Mouse (Mus musculus): Measurements from ENCODE around the gene Tmem178.

Tmem178 gene

DNA sequence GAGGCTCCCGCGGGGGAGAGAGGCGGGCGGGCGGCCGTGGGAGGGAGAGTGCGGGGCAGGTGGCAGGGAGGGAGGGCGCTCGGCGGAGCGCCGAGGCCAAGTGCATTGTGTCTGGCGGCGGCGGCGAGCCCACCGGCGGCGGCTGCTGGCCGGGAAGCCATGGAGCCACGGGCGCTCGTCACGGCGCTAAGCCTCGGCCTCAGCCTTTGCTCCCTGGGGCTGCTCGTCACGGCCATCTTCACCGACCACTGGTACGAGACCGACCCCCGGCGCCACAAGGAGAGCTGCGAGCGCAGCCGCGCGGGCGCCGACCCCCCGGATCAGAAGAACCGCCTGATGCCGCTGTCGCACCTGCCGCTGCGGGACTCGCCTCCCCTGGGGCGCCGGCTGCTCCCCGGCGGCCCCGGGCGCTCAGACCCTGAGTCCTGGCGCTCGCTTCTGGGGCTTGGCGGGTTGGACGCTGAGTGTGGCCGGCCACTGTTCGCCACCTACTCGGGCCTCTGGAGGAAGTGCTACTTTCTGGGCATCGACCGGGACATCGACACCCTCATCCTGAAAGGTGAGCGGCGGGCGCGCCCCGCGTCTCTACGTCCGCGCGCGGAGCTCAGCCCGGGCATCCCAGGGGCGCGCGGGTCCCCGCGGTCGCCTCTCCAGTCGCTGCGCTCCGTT is at the start of gene Tmem178:
Gene Tmem178, plus strand, starts transcription at position 103 of the 669 bp plus-strand sequence.
- no peak for DNase-seq (ENCODE audit: low read depth, low spot score)

- DNase-seq (ENCODE audit: low read depth, low spot score): no peak
Measured at GRCm38 (mm10) chr17:80896481-80896880, 48.0 kb upstream of the Tmem178 start.

DNA sequence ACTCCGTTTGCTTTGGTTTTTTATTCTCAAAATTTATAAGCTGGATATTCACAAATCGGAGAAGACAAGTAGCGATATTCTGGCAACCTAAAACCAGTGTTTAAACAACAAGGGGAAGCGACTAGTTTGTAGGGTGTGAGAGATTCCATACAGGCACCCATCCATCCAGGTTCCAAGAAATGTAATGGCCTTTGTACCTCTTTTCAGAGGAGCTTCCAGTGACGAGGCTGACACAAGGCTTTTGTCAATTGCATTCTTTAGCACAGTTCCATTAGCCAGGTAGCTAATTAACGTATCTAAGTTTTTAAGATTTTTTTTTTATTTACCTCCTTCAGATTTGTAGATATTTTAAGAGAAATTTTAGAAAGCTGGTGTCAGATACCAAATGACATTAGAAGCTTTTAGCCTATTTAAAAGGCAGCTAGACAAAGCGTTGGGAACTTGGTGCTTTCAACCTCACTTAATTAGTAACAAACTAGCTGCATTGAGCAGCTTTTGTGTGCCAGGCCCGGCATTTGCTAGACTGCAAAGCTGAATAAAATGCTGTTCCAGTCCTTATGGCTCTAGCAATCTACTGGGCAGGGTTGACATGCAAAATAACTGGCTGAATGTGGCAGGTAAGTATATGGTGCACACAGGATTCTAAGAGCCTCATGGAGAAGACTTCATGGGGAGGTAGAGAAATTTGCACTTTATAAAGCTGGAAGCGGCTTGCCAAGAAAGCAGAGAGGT is 46.6 kb upstream of the Tmem178 start:
- DNase-seq (ENCODE audit: low read depth, low spot score): no peak

- no peak for DNase-seq (ENCODE audit: low read depth, low spot score)
Measured at GRCm38 (mm10) chr17:80899513-80900199, 44.8 kb upstream of the Tmem178 start.

- no peak for DNase-seq (ENCODE audit: low read depth, low spot score)
Measured at GRCm38 (mm10) chr17:80900200-80900520, 44.3 kb upstream of the Tmem178 start.

- no peak for DNase-seq (ENCODE audit: low read depth, low spot score)
Measured at GRCm38 (mm10) chr17:80901885-80902284, 42.5 kb upstream of the Tmem178 start.

DNA sequence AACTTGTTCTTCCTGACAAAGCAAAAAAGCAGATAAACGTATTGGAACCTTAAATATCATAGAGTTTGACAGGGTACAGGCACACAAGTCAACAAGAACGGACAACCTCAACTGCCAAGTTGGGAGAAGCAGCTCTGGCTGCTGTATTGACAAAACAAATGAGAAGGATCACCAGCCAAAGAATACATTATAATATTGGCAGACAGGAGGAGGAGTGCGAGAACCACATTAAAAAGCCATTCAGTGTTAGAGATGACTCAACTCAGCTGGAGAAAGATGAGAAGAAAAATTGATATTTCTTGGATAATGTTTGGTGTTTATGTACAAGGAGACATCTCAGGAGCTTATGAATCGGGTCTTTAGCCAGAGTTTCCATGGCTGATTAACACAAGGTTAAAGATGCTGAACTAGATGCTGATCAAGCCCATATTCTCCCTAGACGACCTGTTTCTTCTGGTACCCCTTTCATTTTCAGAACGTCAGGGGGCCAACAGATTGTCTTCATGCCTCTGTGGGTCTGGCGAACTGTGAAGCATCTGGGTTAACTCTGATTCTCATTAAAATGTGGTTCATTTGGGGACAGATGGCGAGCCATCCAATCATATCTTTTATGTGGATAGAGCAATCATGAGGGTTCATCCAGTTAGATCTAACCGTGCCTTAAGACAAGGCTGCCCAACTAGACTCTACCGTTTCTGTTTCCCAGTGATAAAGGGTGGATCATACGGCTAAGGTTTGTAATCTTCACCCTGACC is 41.1 kb upstream of the Tmem178 start:
- DNase-seq (ENCODE audit: low read depth, low spot score): no peak

DNA sequence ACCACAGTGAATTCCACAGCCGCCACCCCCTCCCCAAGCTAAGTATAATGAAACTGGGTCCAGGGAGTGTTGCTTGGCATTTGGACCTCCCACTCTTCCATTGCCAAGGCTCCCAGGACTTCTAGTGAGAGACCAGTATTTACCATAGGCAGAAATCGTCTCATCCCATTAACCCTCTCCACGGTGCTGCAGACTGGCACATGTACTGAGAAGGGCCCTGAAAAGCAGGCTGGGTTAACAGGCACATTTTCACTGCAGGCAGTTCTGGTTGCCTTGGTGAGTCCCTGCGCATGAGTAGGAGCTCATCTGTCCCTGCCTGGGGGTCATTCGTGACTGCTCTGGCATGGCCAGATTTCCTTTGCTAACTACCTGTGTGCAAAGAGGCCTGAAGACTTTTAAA is 40.4 kb upstream of the Tmem178 start:
- no peak for DNase-seq (ENCODE audit: low read depth, low spot score)

GRCm38 (mm10) chr17:80915666-80916065 is 28.8 kb upstream of the Tmem178 start:
- no peak for DNase-seq (ENCODE audit: low read depth, low spot score)

DNA sequence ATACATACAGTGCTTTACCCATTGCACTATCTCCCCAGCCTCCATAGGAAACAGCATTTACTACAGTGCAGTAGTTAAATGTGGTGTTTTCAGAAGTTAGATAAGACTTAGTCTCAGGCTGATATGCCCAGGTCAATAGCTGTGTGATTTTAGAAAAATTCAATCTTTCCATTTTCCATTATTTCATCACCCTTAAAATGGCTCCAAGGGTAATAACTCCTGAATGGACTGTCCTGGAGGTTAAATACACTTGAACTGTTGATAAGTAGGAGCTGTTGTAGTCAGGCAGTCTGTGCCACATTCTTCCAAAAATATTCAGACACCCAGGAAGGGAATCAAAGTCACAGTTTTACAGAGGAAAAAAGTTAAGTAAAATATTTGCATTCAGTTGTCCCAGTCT is 25.2 kb upstream of the Tmem178 start:
- DNase-seq (ENCODE audit: low read depth, low spot score): no peak

DNA sequence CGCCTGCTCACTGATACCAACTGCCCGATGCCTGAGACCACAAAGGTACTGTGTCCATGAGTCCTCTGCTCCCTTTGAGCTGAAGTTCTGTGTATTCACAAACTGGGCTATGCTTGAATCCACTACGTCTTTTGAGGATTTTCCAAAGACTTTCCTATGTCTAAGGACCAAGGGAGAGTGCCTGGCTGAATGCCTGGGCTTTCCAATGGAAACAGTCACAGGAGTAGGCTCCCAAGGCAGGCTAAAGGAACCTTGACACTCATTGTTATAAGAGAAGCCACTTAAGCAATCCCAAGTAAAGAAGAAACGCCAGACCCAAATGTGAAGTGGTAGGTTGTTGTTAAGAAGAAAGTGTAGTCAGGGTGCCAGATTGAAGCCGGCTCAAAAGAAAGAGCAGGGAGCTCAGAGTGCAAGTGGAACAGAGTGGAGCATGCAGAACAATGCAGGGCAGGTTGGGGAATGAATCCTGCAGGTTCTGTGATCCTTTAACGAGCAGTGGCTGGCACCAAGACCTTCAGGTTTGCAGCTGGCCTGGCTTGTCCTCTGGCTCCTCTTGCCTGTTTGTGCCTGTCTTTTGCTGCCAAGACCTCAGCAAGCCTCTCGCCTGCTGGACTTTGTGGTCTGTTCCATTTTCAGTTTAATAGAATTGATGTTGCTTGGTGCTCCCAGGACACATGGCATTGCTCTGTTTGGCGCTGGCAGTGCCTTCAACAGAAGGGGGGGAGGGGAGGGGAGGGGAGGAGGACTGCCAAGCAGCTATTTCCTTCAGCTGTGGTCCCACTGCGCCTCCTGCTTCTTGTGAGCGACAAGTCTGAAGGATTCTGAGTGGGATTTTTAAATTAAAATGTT is 22.9 kb upstream of the Tmem178 start:
- DNase-seq (ENCODE audit: low read depth, low spot score): no peak

GRCm38 (mm10) chr17:80925554-80925953 is 18.9 kb upstream of the Tmem178 start:
- no peak for DNase-seq (ENCODE audit: low read depth, low spot score)

DNA sequence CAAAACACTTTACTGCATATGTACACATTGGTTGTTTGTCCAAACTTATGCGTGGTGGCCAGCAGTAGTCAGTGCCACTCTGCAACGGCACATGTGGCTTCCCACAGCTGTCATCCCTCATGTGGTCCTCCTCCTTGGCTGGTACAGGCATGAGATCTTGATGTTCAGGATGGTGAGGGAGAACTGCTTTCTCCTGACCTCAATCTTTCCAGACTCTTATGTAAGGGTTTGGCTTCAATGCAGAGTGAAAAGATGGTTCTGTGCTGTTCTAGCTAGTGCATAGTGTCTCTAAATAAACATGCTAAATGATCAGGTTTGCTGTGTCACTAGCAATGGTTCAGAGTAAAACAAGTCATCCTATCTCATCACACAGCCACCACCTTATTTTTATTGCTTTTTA is 17.3 kb upstream of the Tmem178 start:
- DNase-seq (ENCODE audit: low read depth, low spot score): no peak

GRCm38 (mm10) chr17:80932716-80933115 is 11.7 kb upstream of the Tmem178 start:
- DNase-seq (ENCODE audit: low read depth, low spot score): no peak

DNA sequence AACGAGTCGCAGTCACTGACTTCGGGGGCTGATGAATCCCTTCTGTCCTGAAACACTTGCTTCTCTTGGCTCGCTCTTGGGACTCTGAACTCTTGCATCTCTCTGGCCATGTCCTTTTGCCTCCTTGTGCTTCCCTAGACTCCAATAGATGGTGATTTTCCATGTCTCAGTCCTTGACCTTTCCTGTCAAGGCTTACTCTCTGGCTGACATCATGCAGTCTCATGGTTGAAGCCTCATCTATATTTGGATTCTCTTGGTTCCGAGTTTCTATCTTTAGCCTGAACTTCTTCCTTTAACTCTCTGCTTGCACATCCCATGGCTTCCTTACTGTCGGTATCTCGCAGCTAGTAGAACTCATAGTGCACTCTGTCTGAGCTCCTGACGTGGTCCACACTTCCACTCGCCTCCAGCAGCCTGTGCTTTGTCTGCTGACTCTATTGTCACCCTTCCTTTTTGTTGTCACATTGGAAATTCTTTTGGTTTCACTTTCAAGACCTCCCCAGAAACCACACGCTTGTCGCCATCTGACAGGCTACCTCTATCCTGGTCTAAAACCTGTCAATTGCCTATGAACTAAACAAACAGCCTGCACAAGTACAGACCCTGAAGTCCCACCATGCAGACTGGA is 10.9 kb upstream of the Tmem178 start:
- DNase-seq (ENCODE audit: low read depth, low spot score): no peak

DNA sequence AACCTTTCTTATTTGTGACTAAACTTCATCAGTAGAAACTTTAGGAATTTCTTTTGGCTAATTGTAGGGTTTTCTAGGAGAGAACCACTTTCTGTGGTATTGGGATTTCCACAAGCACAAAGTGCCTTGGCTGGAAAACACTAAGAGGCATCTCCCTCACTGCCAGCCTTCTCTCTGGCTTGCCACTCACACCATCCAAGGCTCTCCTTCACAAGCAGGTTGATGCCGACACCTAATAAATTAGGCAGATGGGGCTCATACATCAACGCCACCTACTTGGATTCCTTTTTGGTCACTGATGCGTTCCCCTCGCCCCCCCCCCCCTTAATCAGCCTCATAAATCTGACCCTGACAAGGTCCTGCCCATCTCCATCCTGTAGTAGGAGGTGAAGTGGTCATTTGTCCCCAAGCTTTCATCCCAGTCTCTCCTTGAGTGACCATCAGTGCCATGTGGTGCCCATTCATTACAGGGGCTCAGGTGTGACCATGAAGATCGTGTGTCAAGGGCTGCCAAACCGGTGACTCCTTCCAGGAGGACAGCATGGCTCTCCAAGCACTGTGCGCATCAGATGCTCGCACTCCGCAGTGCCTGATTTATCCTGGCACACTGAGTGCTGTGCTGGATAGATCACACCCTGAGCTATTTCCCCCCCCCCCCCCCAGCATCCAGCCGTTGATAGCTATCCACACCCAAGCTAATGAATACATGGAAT is 8.5 kb upstream of the Tmem178 start:
- no peak for DNase-seq (ENCODE audit: low read depth, low spot score)

DNA sequence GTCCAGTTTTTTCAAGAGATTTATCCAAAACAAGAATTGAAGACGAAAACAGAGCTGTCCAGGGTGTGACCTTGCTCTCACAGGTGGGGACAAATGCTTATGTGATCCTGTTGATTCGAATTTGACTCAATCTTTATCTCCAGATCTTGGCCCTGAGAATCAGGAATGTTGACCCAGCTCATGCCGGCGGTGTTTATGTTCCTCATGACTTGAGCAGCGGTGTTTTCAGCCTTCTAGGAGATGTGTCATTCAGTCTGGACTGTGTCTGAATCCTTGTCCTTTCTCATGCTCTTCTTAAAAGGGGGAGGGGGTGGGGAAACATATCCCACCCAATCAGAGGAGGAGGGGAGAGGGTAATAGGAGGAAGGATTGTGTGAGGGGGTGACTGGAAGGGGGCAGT is 7.9 kb upstream of the Tmem178 start:
- no peak for DNase-seq (ENCODE audit: low read depth, low spot score)

GRCm38 (mm10) chr17:80939833-80940232 is 4.6 kb upstream of the Tmem178 start:
- DNase-seq (ENCODE audit: low read depth, low spot score): no peak

- no peak for DNase-seq (ENCODE audit: low read depth, low spot score)
Measured at GRCm38 (mm10) chr17:80941857-80942256, 2.6 kb upstream of the Tmem178 start.
